Mouse (Mus musculus): ENCODE data around the gene 1110051M20Rik. TPM values are rescaled to one million over a fixed set of nuclear protein-coding genes. Genes with fewer than 3 reads are reported as not detected.

The 1110051M20Rik gene
- polyA plus RNA-seq (2014; fragmentation: Illumina TruSeq; extraction: RNeasy Lipid Tissue Mini Kit (QIAGEN cat#74804); ENCODE audit: low read depth, low replicate concordance) = 11.0 TPM

GRCm38 (mm10) chr2:91444286-91444892, at the start of gene 1110051M20Rik:
1110051M20Rik (minus strand) TSS chr2:91444704.

DNA sequence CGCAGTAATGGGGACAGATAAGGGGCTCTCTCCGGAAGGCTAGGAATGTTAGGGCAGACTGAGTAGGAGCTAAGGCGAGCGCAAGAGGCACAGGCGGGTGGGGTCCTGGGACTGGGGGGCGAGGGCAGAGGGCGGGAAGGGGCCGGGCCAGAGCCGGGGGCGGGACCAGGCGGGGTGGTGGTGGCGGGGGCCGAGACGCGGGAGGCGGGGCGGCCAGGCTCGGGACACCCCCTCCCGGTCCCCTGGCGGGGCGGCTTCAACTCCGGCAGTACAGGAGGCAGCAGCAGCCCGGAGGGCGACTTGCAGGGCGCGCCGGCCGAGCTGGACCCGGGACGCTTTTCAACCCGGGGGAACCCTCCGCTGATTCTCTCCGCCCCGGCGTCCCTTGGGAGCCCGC, 12.8 kb upstream of the 1110051M20Rik start, which contains the start of gene Lrp4:
Lrp4 (plus strand) TSS at position 253 of the 397 bp plus-strand sequence.

GRCm38 (mm10) chr2:91264711-91265681, 179.5 kb downstream of the 1110051M20Rik start, which contains the start of gene Arfgap2:
Arfgap2 (plus strand) TSS chr2:91264974.

GRCm38 (mm10) chr2:91255661-91256150, 188.8 kb downstream of the 1110051M20Rik start, which contains the start of gene Pacsin3:
Pacsin3 (plus strand) TSS chr2:91255954.

DNA sequence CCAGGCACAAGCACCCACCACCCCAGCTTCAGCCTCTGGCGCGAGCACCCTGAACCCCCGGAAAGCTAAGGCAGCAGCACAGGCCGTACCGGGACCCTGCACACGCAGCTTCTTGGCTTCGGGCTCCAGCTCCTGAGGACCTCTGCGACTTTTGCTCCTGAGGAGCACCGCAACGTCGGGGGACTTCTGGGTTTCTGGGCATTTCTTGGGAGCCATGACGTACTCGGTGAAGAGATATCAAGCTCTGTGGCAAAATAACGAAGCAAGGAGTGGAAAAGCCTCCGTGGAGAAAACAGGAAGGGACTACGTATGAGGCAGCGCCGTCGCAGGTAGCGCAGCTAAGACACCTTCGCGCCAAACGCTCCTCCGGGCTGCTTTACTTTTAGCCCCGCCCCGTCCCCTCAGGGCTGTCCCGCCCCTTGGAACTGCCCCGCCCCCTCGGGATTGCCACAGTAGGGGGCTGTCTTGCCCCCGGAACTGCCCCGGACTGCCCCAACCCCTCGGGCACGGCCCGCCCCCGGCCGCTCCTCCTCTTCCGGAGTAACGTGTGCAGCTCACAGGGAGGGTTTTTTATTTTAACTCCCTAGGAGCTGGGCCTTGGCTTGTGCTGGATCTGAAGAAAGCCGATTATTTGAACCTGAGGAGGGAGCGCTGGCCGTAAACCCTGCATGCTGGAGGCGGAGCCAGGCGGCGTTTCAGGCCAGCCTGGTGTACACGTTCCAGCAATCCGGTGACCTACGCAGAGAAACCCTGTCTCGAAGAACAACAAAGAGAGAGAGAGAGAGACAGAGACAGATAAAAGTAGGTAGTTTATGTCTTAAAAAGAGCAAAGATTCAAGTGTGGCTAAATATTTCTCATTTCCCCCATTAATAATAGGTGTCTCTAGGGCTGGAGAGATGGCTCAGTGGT, 207.6 kb downstream of the 1110051M20Rik start, which contains the start of gene Ddb2:
Ddb2 (minus strand) TSS at position 382 of the 910 bp plus-strand sequence.

Other genes with a start within 250 kb of the 1110051M20Rik start
- 29.7 TPM for gene Nr1h3, start 241.9 kb downstream of the 1110051M20Rik start, polyA plus RNA-seq (2014; fragmentation: Illumina TruSeq; extraction: RNeasy Lipid Tissue Mini Kit (QIAGEN cat#74804); ENCODE audit: low read depth, low replicate concordance)
- 15.9 TPM for gene Acp2, start 241.8 kb downstream of the 1110051M20Rik start, polyA plus RNA-seq (2014; fragmentation: Illumina TruSeq; extraction: RNeasy Lipid Tissue Mini Kit (QIAGEN cat#74804); ENCODE audit: low read depth, low replicate concordance)
- gene Ddb2, start 207.7 kb downstream of the 1110051M20Rik start, polyA plus RNA-seq (2014; fragmentation: Illumina TruSeq; extraction: RNeasy Lipid Tissue Mini Kit (QIAGEN cat#74804); ENCODE audit: low read depth, low replicate concordance) = 10.9 TPM
- gene Pacsin3, start 188.8 kb downstream of the 1110051M20Rik start, polyA plus RNA-seq (2014; fragmentation: Illumina TruSeq; extraction: RNeasy Lipid Tissue Mini Kit (QIAGEN cat#74804); ENCODE audit: low read depth, low replicate concordance) = 213 TPM
- 63.3 TPM for gene Arfgap2, start 179.7 kb downstream of the 1110051M20Rik start, polyA plus RNA-seq (2014; fragmentation: Illumina TruSeq; extraction: RNeasy Lipid Tissue Mini Kit (QIAGEN cat#74804); ENCODE audit: low read depth, low replicate concordance)
- gene Lrp4, start 12.8 kb upstream of the 1110051M20Rik start, polyA plus RNA-seq (2014; fragmentation: Illumina TruSeq; extraction: RNeasy Lipid Tissue Mini Kit (QIAGEN cat#74804); ENCODE audit: low read depth, low replicate concordance) = 5.1 TPM
- gene Ckap5, start 82.1 kb upstream of the 1110051M20Rik start, polyA plus RNA-seq (2014; fragmentation: Illumina TruSeq; extraction: RNeasy Lipid Tissue Mini Kit (QIAGEN cat#74804); ENCODE audit: low read depth, low replicate concordance) = 23.9 TPM
- 0.52 TPM for gene F2, start 191.7 kb upstream of the 1110051M20Rik start, polyA plus RNA-seq (2014; fragmentation: Illumina TruSeq; extraction: RNeasy Lipid Tissue Mini Kit (QIAGEN cat#74804); ENCODE audit: low read depth, low replicate concordance)
- gene Zfp408, start 205.1 kb upstream of the 1110051M20Rik start, polyA plus RNA-seq (2014; fragmentation: Illumina TruSeq; extraction: RNeasy Lipid Tissue Mini Kit (QIAGEN cat#74804); ENCODE audit: low read depth, low replicate concordance) = 4.2 TPM
- gene Arhgap1, start 205.2 kb upstream of the 1110051M20Rik start, polyA plus RNA-seq (2014; fragmentation: Illumina TruSeq; extraction: RNeasy Lipid Tissue Mini Kit (QIAGEN cat#74804); ENCODE audit: low read depth, low replicate concordance) = 28.1 TPM